Mouse (Mus musculus): ENCODE measurements around the gene Ergic2.

DNA sequence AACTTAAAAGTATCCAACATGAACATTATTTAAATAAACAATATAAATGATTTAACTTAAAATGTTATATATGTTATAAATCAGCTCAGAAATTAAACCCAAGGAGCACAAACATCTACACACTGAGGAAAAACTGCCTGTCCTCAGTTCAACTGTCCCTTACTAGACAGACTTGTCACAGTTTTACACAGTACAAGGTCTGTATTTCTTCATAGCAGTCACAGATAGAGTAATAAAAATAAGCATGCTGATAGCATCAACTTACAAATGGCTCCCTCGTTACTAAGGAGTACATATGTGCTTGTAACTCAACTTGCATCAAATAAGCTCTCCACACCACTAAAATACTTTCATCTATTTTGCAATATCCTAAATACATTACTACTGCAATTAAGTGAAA is 7.0 kb downstream of the Ergic2 start:
- no peak for TF ChIP-seq CTCF (IDR thresholded peaks at IDR 0.05; ENCODE audit: insufficient read depth, low read length)
- no peak for TF ChIP-seq POLR2A (IDR thresholded peaks at IDR 0.05; ENCODE audit: borderline replicate concordance, extremely low read depth, low read depth, low read length)
